ENCODE assay signal across 14 mouse cellular contexts in genomic region chr11:25045977-25046376, GRCm38 (mm10).
DNase-seq lines count a peak whose midpoint lies in the region; ATAC-seq and TF ChIP-seq lines count a peak whose summit lies in the region.
"Had no signal": no experiment of that assay in that cellular context is flagged by ENCODE, and none has a peak within 500 bp of the region (broad histone marks: within the 10 kb centered on the region; RNA-seq: fewer than 3 reads in every experiment).

No protein-coding gene starts in this region.

- H3K27ac ChIP-seq in lung, embryonic 14.5 days (ENCODE audit: low read depth) = no peak overlapping the region
- no peak overlapping the region for H3K27ac ChIP-seq in forebrain, embryonic 14.5 days (ENCODE audit: low read depth, low read length)
- H3K27ac ChIP-seq: limb, embryonic 13.5 days had no signal

- no peak overlapping the region for H3K4me2 ChIP-seq in lung, embryonic 14.5 days
- H3K4me2 ChIP-seq in forebrain, embryonic 14.5 days (ENCODE audit: low read length) = no peak overlapping the region
- H3K4me2 ChIP-seq: limb, embryonic 13.5 days had no signal

- no peaks in the 10 kb centered on the region for H3K36me3 ChIP-seq in lung, embryonic 14.5 days (ENCODE audit: insufficient read depth)
- H3K36me3 ChIP-seq in forebrain, embryonic 14.5 days (ENCODE audit: control insufficient read depth, insufficient read depth, low read length) = no peaks in the 10 kb centered on the region
- H3K36me3 ChIP-seq: limb, embryonic 13.5 days had no signal

- DNase-seq in heart, postnatal 10 days = peak; percentile 4 to 19
- no peak for DNase-seq in heart, adult 9 months (ENCODE audit: low spot score in 2 of 2)
- DNase-seq in lung, embryonic 14.5 days = peak; percentile 62
- DNase-seq in lung, adult 18-20 months = no peak
- peak; percentile 45 for DNase-seq in ES-CJ7 (ENCODE audit: low read depth, low spot score)
- DNase-seq in forebrain, embryonic 14.5 days (ENCODE audit: low spot score) = no peak
- no peak for DNase-seq in right cerebral cortex, postnatal 25 days
- DNase-seq in c-Kit-positive CD71-positive TER-119-positive erythroid progenitor cells, embryonic 14.5 days (ENCODE audit: low spot score) = no peak
- DNase-seq: adrenal gland, postnatal 14 days; kidney, adult 18-20 months; right cerebral cortex, postnatal 4 days; thymus, postnatal 25 days had no signal

- ATAC-seq in lung, embryonic 14.5 days (ENCODE audit: insufficient read depth) = 0 out of 2 replicates have a peak, but pooled peaks have one; percentile 44
- peak; percentile 60 for ATAC-seq in forebrain, embryonic 14.5 days

- no peaks in the 10 kb centered on the region for H3K9me3 ChIP-seq in lung, embryonic 14.5 days (ENCODE audit: low read depth, low read length)
- H3K9me3 ChIP-seq in forebrain, embryonic 14.5 days (replicated peaks; ENCODE audit: control insufficient read depth, low read length) = no peaks in the 10 kb centered on the region
- H3K9me3 ChIP-seq: limb, embryonic 13.5 days had no signal

- H3K27me3 ChIP-seq in lung, embryonic 14.5 days (ENCODE audit: insufficient read depth, low read length) = no peaks in the 10 kb centered on the region
- H3K27me3 ChIP-seq in forebrain, embryonic 14.5 days (replicated peaks; ENCODE audit: control insufficient read depth, insufficient read depth, low read length) = no peaks in the 10 kb centered on the region
- H3K27me3 ChIP-seq: limb, embryonic 13.5 days had no signal

- WGBS in lung, embryonic 14.5 days = 55% methylated on average over 7 of the region's 7 CpGs
- 30% methylated on average over 7 of the region's 7 CpGs for whole genome bisulfite sequencing in forebrain, embryonic 14.5 days

- TF ChIP-seq CTCF in lung, embryonic 14.5 days (IDR thresholded peaks at IDR 0.05; ENCODE audit: low read depth) = peak; percentile 57

- H3K9ac ChIP-seq in lung, embryonic 14.5 days = no peak overlapping the region
- H3K9ac ChIP-seq in forebrain, embryonic 14.5 days (ENCODE audit: low read length) = no peak overlapping the region
- H3K9ac ChIP-seq: limb, embryonic 13.5 days had no signal

- H3K4me1 ChIP-seq in lung, embryonic 14.5 days (ENCODE audit: insufficient read depth) = no peaks in the 10 kb centered on the region
- H3K4me1 ChIP-seq in forebrain, embryonic 14.5 days (ENCODE audit: control insufficient read depth, insufficient read depth, low read length) = peaks cover 5% of the 10 kb centered on the region; the same call in 1 of the 2 replicates

- intact Hi-C loops in heart, postnatal 10 days (cut with DNase I) = no loop called here

- H3K4me3 ChIP-seq in lung, embryonic 14.5 days (ENCODE audit: low read depth, low read length) = no peak overlapping the region
- no peak overlapping the region for H3K4me3 ChIP-seq in forebrain, embryonic 14.5 days (ENCODE audit: low read depth, low read length)
- H3K4me3 ChIP-seq: limb, embryonic 13.5 days; myocyte had no signal

Comparison
In these comparisons a context has a peak if more than half of its experiments do, and no peak if none do; other contexts are left out.
1. DNase-seq: peak in heart, postnatal 10 days (2 of 2), lung, embryonic 14.5 days (single experiment) and ES-CJ7 (single experiment); none in heart, adult 9 months (0 of 2), lung, adult 18-20 months (0 of 2), forebrain, embryonic 14.5 days (single experiment), right cerebral cortex, postnatal 25 days (single experiment) and c-Kit-positive CD71-positive TER-119-positive erythroid progenitor cells, embryonic 14.5 days (single experiment).